Mouse (Mus musculus) lung, embryonic 16.5 days (tissue): ENCODE measurements around the gene Gm3005. TPM values are rescaled to one million over a fixed set of nuclear protein-coding genes. Genes with fewer than 3 reads are reported as not detected.
"Not testable (repeated sequence)": the region's sequence is repeated elsewhere in the genome, so short reads cannot be mapped to it uniquely, and the experiment has no call there.

ENCODE experiments used
- ATAC-seq: fragments of 200-750 bp; cut with Nextera tagmentation; 2 replicates; pipeline ENCODE4 v1.8.0; 2017; ENCODE audit warnings: low read depth, mild to moderate bottlenecking, moderate library complexity
- H3K27ac ChIP-seq: fragments of 300-500 bp; sonication (generic); 2 replicates; pipeline ENCODE4 v1.5.1; 2014; ENCODE audit warnings: mild to moderate bottlenecking, control low read depth, low read length
- H3K27me3 ChIP-seq: fragments of 300-500 bp; sonication (generic); 2 replicates; pipeline ENCODE4 v1.6.1; 2014; ENCODE audit warnings: low read depth, low read length, mixed read lengths; ENCODE audit not compliant: control insufficient read depth, insufficient read depth
- H3K36me3 ChIP-seq: fragments of 300-500 bp; sonication (generic); 2 replicates; pipeline ENCODE4 v1.6.1; 2014; ENCODE audit warnings: low read length; ENCODE audit not compliant: control insufficient read depth, insufficient read depth
- H3K4me1 ChIP-seq: fragments of 300-500 bp; sonication (generic); replicated peaks from 2 replicates; pipeline ENCODE4 v1.6.1; 2014; ENCODE audit warnings: low read length, mixed read lengths; ENCODE audit not compliant: control insufficient read depth, insufficient read depth
- H3K4me2 ChIP-seq: fragments of 300-500 bp; sonication (generic); 2 replicates; pipeline ENCODE4 v1.6.1; 2014; ENCODE audit warnings: low read depth, low read length, control low read depth
- H3K4me3 ChIP-seq: fragments of 300-500 bp; sonication (generic); 2 replicates; pipeline ENCODE4 v1.5.1; 2014; ENCODE audit warnings: mild to moderate bottlenecking, low read length, control low read depth
- H3K9ac ChIP-seq: fragments of 300-500 bp; sonication (generic); 2 replicates; pipeline ENCODE4 v1.6.1; 2014; ENCODE audit warnings: low read length, control low read depth
- H3K9me3 ChIP-seq: fragments of 300-500 bp; sonication (generic); 2 replicates; pipeline ENCODE4 v1.6.1; 2016; ENCODE audit warnings: low read length; ENCODE audit not compliant: control insufficient read depth
- WGBS: fragments of 180-500 bp; shearing (Covaris S2); extraction: QIAGEN DNeasy Blood & Tissue Kit; methylation state at CpG from one replicate; pipeline ENCODE4 v1.1.7; 2014; 5-methylcytosine and 5-hydroxymethylcytosine counted together
- polyA plus RNA-seq: library from polyadenylated mRNA; unstranded; fragments of >200 nt; fragmentation: Nextera tagmentation; extraction: Ambion mirVana; gene quantifications from 2 replicates; pipeline ENCODE4 v1.2.1, GENCODE M21; 2015

The Gm3005 gene
- polyA plus RNA-seq, result 0.72 TPM in 1 of 2 replicates, not detected in the other

GRCm38 (mm10) chr14:3427803-3428202, at the start of gene Gm3005:
Gene Gm3005 (plus strand): TSS chr14:3428103.
- H3K27ac ChIP-seq, H3K36me3 ChIP-seq, H3K4me1 ChIP-seq, H3K4me2 ChIP-seq, H3K4me3 ChIP-seq, H3K27me3 ChIP-seq, H3K9me3 ChIP-seq, H3K9ac ChIP-seq, ATAC-seq: not testable (repeated sequence)
- no CpG with 5 or more reads among the region's 2 CpGs for WGBS

GRCm38 (mm10) chr14:3394793-3395192, 33.1 kb upstream of the Gm3005 start, which contains the start of gene Gm10413:
Gene Gm10413 (plus strand): TSS chr14:3395093.
- not testable (repeated sequence) for H3K36me3 ChIP-seq, H3K27me3 ChIP-seq, H3K4me2 ChIP-seq, H3K4me3 ChIP-seq, H3K4me1 ChIP-seq, H3K27ac ChIP-seq, H3K9ac ChIP-seq, H3K9me3 ChIP-seq, ATAC-seq
- no CpG with 5 or more reads among the region's 2 CpGs for WGBS

GRCm38 (mm10) chr14:3412314-3412713, 15.6 kb upstream of the Gm3005 start, which contains the start of gene Gm10409:
Gene Gm10409 (plus strand): TSS chr14:3412614.
- H3K4me2 ChIP-seq, H3K9ac ChIP-seq, H3K4me1 ChIP-seq, ATAC-seq, H3K27ac ChIP-seq, H3K9me3 ChIP-seq, H3K4me3 ChIP-seq, H3K36me3 ChIP-seq, H3K27me3 ChIP-seq: not testable (repeated sequence)
- WGBS, result no CpG with 5 or more reads among the region's 32 CpGs

- not testable (repeated sequence) for H3K4me2 ChIP-seq
- no CpG with 5 or more reads among the region's 3 CpGs for WGBS
These were observed 21.2 kb downstream of the Gm3005 start, which contains the start of gene Gm10408 for GRCm38 (mm10) chr14:3449079-3449478. Gene Gm10408 (plus strand): TSS chr14:3449379.

GRCm38 (mm10) chr14:3634212-3634611, 206.3 kb downstream of the Gm3005 start, which contains the start of gene Gm3012:
Gene Gm3012 (plus strand): TSS chr14:3634512.
- H3K27me3 ChIP-seq, ATAC-seq, H3K27ac ChIP-seq, H3K36me3 ChIP-seq, H3K4me1 ChIP-seq, H3K9ac ChIP-seq, H3K9me3 ChIP-seq, H3K4me3 ChIP-seq, H3K4me2 ChIP-seq: not testable (repeated sequence)
- no CpG with 5 or more reads among the region's 2 CpGs for WGBS

More at GRCm38 (mm10) chr14:3449079-3449478, 21.2 kb downstream of the Gm3005 start, which contains the start of gene Gm10408:
- H3K4me1 ChIP-seq, H3K27me3 ChIP-seq, H3K9ac ChIP-seq, H3K4me3 ChIP-seq, H3K9me3 ChIP-seq, H3K36me3 ChIP-seq, H3K27ac ChIP-seq, ATAC-seq: not testable (repeated sequence)

Other genes with a start within 250 kb of the Gm3005 start
- not detected in 2 replicates for gene Gm5795, start 239.8 kb upstream of the Gm3005 start, polyA plus RNA-seq
- gene D830030K20Rik, start 219.6 kb upstream of the Gm3005 start, polyA plus RNA-seq, result 4.5 and 5.2 TPM in 2 replicates
- gene Gm2956, start 95.5 kb upstream of the Gm3005 start, polyA plus RNA-seq, result not detected in 2 replicates
- not detected in 2 replicates for gene Gm10413, start 33.0 kb upstream of the Gm3005 start, polyA plus RNA-seq
- 1.1 TPM in 2 replicates for gene Gm10409, start 15.5 kb upstream of the Gm3005 start, polyA plus RNA-seq
- gene Gm10408, start 21.3 kb downstream of the Gm3005 start, polyA plus RNA-seq, result not detected in 2 replicates
- gene Gm3012, start 206.4 kb downstream of the Gm3005 start, polyA plus RNA-seq, result not detected in 2 replicates
- 1.1 TPM in 2 replicates for gene Gm3020, start 223.9 kb downstream of the Gm3005 start, polyA plus RNA-seq